Mouse (Mus musculus): ENCODE data around the gene Atxn2. TPM values are rescaled to one million over a fixed set of nuclear protein-coding genes. Genes with fewer than 3 reads are reported as not detected.
"Not testable (repeated sequence)": the region's sequence is repeated elsewhere in the genome, so short reads cannot be mapped to it uniquely, and the experiment has no call there.

Gene Atxn2
- 73.0 and 98.5 TPM in 2 replicates for total RNA-seq (2014; fragmentation: Nextera tagmentation)
- 30.9 and 41.5 TPM in 2 replicates for total RNA-seq (2017)

- peak; percentile 79 for ATAC-seq (replicated peaks; ENCODE audit: poor library complexity, severe bottlenecking)
These were observed at the start of gene Atxn2 for GRCm38 (mm10) chr5:121711174-121711927. Atxn2 (plus strand) TSS chr5:121711337.

GRCm38 (mm10) chr5:121661494-121661893 is 49.6 kb upstream of the Atxn2 start:
- no peak for ATAC-seq (replicated peaks; ENCODE audit: poor library complexity, severe bottlenecking)

GRCm38 (mm10) chr5:121663456-121663855 is 47.7 kb upstream of the Atxn2 start:
- ATAC-seq (replicated peaks; ENCODE audit: poor library complexity, severe bottlenecking) = no peak

GRCm38 (mm10) chr5:121664078-121664477 is 47.1 kb upstream of the Atxn2 start:
- ATAC-seq (replicated peaks; ENCODE audit: poor library complexity, severe bottlenecking) = no peak

GRCm38 (mm10) chr5:121664971-121665370 is 46.2 kb upstream of the Atxn2 start:
- ATAC-seq (replicated peaks; ENCODE audit: poor library complexity, severe bottlenecking) = no peak

- no peak for ATAC-seq (replicated peaks; ENCODE audit: poor library complexity, severe bottlenecking)
These were observed 44.1 kb upstream of the Atxn2 start for GRCm38 (mm10) chr5:121667067-121667466.

- no peak for ATAC-seq (replicated peaks; ENCODE audit: poor library complexity, severe bottlenecking)
These were observed 42.7 kb upstream of the Atxn2 start for GRCm38 (mm10) chr5:121668411-121668810.

- ATAC-seq (replicated peaks; ENCODE audit: poor library complexity, severe bottlenecking) = no peak
These were observed 40.7 kb upstream of the Atxn2 start for GRCm38 (mm10) chr5:121670412-121670811.

- no peak for ATAC-seq (replicated peaks; ENCODE audit: poor library complexity, severe bottlenecking)
These were observed 28.9 kb upstream of the Atxn2 start for GRCm38 (mm10) chr5:121682250-121682649.

GRCm38 (mm10) chr5:121685495-121685894 is 25.6 kb upstream of the Atxn2 start:
- no peak for ATAC-seq (replicated peaks; ENCODE audit: poor library complexity, severe bottlenecking)

GRCm38 (mm10) chr5:121686113-121686898 is 24.8 kb upstream of the Atxn2 start:
- ATAC-seq (replicated peaks; ENCODE audit: poor library complexity, severe bottlenecking) = no peak

- ATAC-seq (replicated peaks; ENCODE audit: poor library complexity, severe bottlenecking) = peak; percentile 78
These were observed 20.5 kb upstream of the Atxn2 start for GRCm38 (mm10) chr5:121690482-121691211.

- ATAC-seq (replicated peaks; ENCODE audit: poor library complexity, severe bottlenecking) = not testable (repeated sequence)
These were observed 19.7 kb upstream of the Atxn2 start for GRCm38 (mm10) chr5:121691436-121691835.

GRCm38 (mm10) chr5:121692897-121693296 is 18.2 kb upstream of the Atxn2 start:
- no peak for ATAC-seq (replicated peaks; ENCODE audit: poor library complexity, severe bottlenecking)

- ATAC-seq (replicated peaks; ENCODE audit: poor library complexity, severe bottlenecking) = no peak
These were observed 14.4 kb upstream of the Atxn2 start for GRCm38 (mm10) chr5:121696761-121697160.

GRCm38 (mm10) chr5:121699891-121700290 is 11.2 kb upstream of the Atxn2 start:
- no peak for ATAC-seq (replicated peaks; ENCODE audit: poor library complexity, severe bottlenecking)

- ATAC-seq (replicated peaks; ENCODE audit: poor library complexity, severe bottlenecking) = no peak
These were observed 10.6 kb upstream of the Atxn2 start for GRCm38 (mm10) chr5:121700496-121700895.

- no peak for ATAC-seq (replicated peaks; ENCODE audit: poor library complexity, severe bottlenecking)
These were observed 9.9 kb upstream of the Atxn2 start for GRCm38 (mm10) chr5:121701111-121701769.

- no peak for ATAC-seq (replicated peaks; ENCODE audit: poor library complexity, severe bottlenecking)
These were observed 7.8 kb upstream of the Atxn2 start for GRCm38 (mm10) chr5:121703341-121703740.

GRCm38 (mm10) chr5:121704512-121705248 is 6.5 kb upstream of the Atxn2 start:
- ATAC-seq (replicated peaks; ENCODE audit: poor library complexity, severe bottlenecking) = no peak

Data from granulocyte monocyte progenitor cell, adult 5-6 weeks (primary cell).